ENCODE assay signal across 8 mouse cellular contexts in genomic region chr4:44072146-44072872, GRCm38 (mm10). TPM values are rescaled to one million over a fixed set of nuclear protein-coding genes. Genes with fewer than 3 reads are reported as not detected.
DNase-seq lines count a peak whose midpoint lies in the region; ATAC-seq and TF ChIP-seq lines count a peak whose summit lies in the region.

No protein-coding gene starts in this region.

- 0 out of 2 replicates have a peak, but pooled peaks cover 2% of the 10 kb centered on the region for H3K79me2 ChIP-seq in heart, adult 2 months (replicated peaks; ENCODE audit: control insufficient read depth, insufficient read depth, low read length)

- H3K4me3 ChIP-seq in embryonic facial prominence, embryonic 13.5 days = peak overlapping the region; percentile 90
- peak overlapping the region; percentile 87 for H3K4me3 ChIP-seq in heart, adult 2 months
- peak overlapping the region; percentile 69 for H3K4me3 ChIP-seq in kidney, adult 2 months (ENCODE audit: insufficient read depth, low read depth, low read length)
- peak overlapping the region; percentile 90 for H3K4me3 ChIP-seq in limb, embryonic 12.5 days (replicated peaks)
- H3K4me3 ChIP-seq in midbrain, embryonic 14.5 days (replicated peaks; ENCODE audit: low read depth, low read length) = peak overlapping the region; percentile 88

- intact Hi-C loops in heart, adult 2 months (cut with DNase I) = loop anchor here (2.0 to 10.0 kb wide), 2 partner anchors 94 to 162 kb away; partner anchors contain the start of gene Rnf38

- no peaks in the 10 kb centered on the region for H3K36me3 ChIP-seq in embryonic facial prominence, embryonic 13.5 days
- H3K36me3 ChIP-seq in heart, adult 2 months (ENCODE audit: control insufficient read depth, insufficient read depth, low read length) = no peaks in the 10 kb centered on the region; the same call in 1 of the 2 replicates
- H3K36me3 ChIP-seq in kidney, adult 2 months (ENCODE audit: control insufficient read depth, insufficient read depth, low read length) = no peaks in the 10 kb centered on the region
- H3K36me3 ChIP-seq in limb, embryonic 12.5 days = no peaks in the 10 kb centered on the region
- no peaks in the 10 kb centered on the region for H3K36me3 ChIP-seq in midbrain, embryonic 14.5 days (ENCODE audit: control insufficient read depth, insufficient read depth, low read length)

- WGBS in embryonic facial prominence, embryonic 13.5 days = under 1% methylated on average over 69 of the region's 70 CpGs
- under 1% methylated on average over 69 of the region's 70 CpGs for WGBS in heart, adult 2 months
- under 1% methylated on average over 70 of the region's 70 CpGs for WGBS in kidney, adult 2 months
- under 1% methylated on average over 70 of the region's 70 CpGs for WGBS in limb, embryonic 12.5 days
- WGBS in midbrain, embryonic 14.5 days = under 1% methylated on average over 70 of the region's 70 CpGs

- DNase-seq in 3T3-L1 (ENCODE audit: low read depth, low spot score) = peak; percentile 82
- peak; percentile 80 to 83 for DNase-seq in adrenal gland, postnatal 4 days (ENCODE audit: low spot score in 2 of 2)
- peak; percentile 93 to 96 for DNase-seq in heart, adult 2 months
- peak; percentile 96 for DNase-seq in kidney, adult 2 months
- DNase-seq in midbrain, embryonic 14.5 days = peak; percentile 96
- DNase-seq in spleen, adult 12 weeks (ENCODE audit: low spot score) = peak; percentile 78

- no peaks in the 10 kb centered on the region for H3K27me3 ChIP-seq in embryonic facial prominence, embryonic 13.5 days
- H3K27me3 ChIP-seq in heart, adult 2 months (ENCODE audit: control insufficient read depth, insufficient read depth, low read length) = no peaks in the 10 kb centered on the region
- H3K27me3 ChIP-seq in kidney, adult 2 months (replicated peaks; ENCODE audit: control insufficient read depth, insufficient read depth, low read length) = no peaks in the 10 kb centered on the region
- H3K27me3 ChIP-seq in limb, embryonic 12.5 days = no peaks in the 10 kb centered on the region
- peaks cover 8% of the 10 kb centered on the region; the same call in 1 of the 2 replicates for H3K27me3 ChIP-seq in midbrain, embryonic 14.5 days (ENCODE audit: control insufficient read depth, insufficient read depth, low read length)

- peak overlapping the region; percentile 84 for H3K4me2 ChIP-seq in embryonic facial prominence, embryonic 13.5 days
- H3K4me2 ChIP-seq in limb, embryonic 12.5 days = peak overlapping the region; percentile 79
- H3K4me2 ChIP-seq in midbrain, embryonic 14.5 days (ENCODE audit: low read length) = peak overlapping the region; percentile 66

- peak; percentile 88 for TF ChIP-seq POLR2A in heart, adult 2 months (IDR thresholded peaks at IDR 0.05; ENCODE audit: insufficient read depth, low read depth, low read length)
- peak; percentile 27 for TF ChIP-seq POLR2A in kidney, adult 2 months (IDR thresholded peaks at IDR 0.05; ENCODE audit: low read depth, low read length)

- peak overlapping the region; percentile 68 for H3K27ac ChIP-seq in embryonic facial prominence, embryonic 13.5 days
- peak overlapping the region; percentile 92 for H3K27ac ChIP-seq in heart, adult 2 months
- H3K27ac ChIP-seq in kidney, adult 2 months (ENCODE audit: insufficient read depth, low read depth, low read length) = peak overlapping the region; percentile 75
- peak overlapping the region; percentile 64; the same call in 1 of the 2 replicates for H3K27ac ChIP-seq in limb, embryonic 12.5 days
- peak overlapping the region; percentile 79 for H3K27ac ChIP-seq in midbrain, embryonic 14.5 days (replicated peaks; ENCODE audit: low read depth, low read length)

- peaks cover 17% of the 10 kb centered on the region for H3K4me1 ChIP-seq in embryonic facial prominence, embryonic 13.5 days
- no peaks in the 10 kb centered on the region; the same call in 1 of the 2 replicates for H3K4me1 ChIP-seq in heart, adult 2 months (ENCODE audit: control insufficient read depth, insufficient read depth, low read length)
- H3K4me1 ChIP-seq in kidney, adult 2 months (ENCODE audit: control insufficient read depth, insufficient read depth, low read length) = peaks cover 10% of the 10 kb centered on the region; the same call in 1 of the 2 replicates
- H3K4me1 ChIP-seq in limb, embryonic 12.5 days (replicated peaks) = peaks cover 14% of the 10 kb centered on the region
- peaks cover 13% of the 10 kb centered on the region for H3K4me1 ChIP-seq in midbrain, embryonic 14.5 days (ENCODE audit: control insufficient read depth, insufficient read depth, low read length)

- ATAC-seq in embryonic facial prominence, embryonic 13.5 days (ENCODE audit: insufficient number of reproducible peaks, insufficient read depth, low FRiP score, low TSS enrichment, low read depth) = peak; percentile 90
- peak; percentile 93 for ATAC-seq in limb, embryonic 12.5 days (ENCODE audit: insufficient number of reproducible peaks, insufficient read depth, low FRiP score, low TSS enrichment, low read depth)
- ATAC-seq in midbrain, embryonic 14.5 days (ENCODE audit: low FRiP score, low TSS enrichment) = peak; percentile 94

- H3K9me3 ChIP-seq in embryonic facial prominence, embryonic 13.5 days = no peaks in the 10 kb centered on the region
- H3K9me3 ChIP-seq in limb, embryonic 12.5 days = no peaks in the 10 kb centered on the region
- H3K9me3 ChIP-seq in midbrain, embryonic 14.5 days (ENCODE audit: control insufficient read depth, low read length) = no peaks in the 10 kb centered on the region

- H3K9ac ChIP-seq in embryonic facial prominence, embryonic 13.5 days = peak overlapping the region; percentile 89
- peak overlapping the region; percentile 86 for H3K9ac ChIP-seq in heart, adult 2 months (ENCODE audit: low read depth, low read length)
- H3K9ac ChIP-seq in limb, embryonic 12.5 days (replicated peaks) = peak overlapping the region; percentile 81
- peak overlapping the region; percentile 82 for H3K9ac ChIP-seq in midbrain, embryonic 14.5 days (replicated peaks; ENCODE audit: low read length)

- no peak for TF ChIP-seq CTCF in heart, adult 2 months (IDR thresholded peaks at IDR 0.05)
- no peak for TF ChIP-seq CTCF in kidney, adult 2 months (conservative IDR thresholded peaks at IDR 0.05; ENCODE audit: insufficient read depth, insufficient read length, low read depth, low read length)

- no peak for TF ChIP-seq EP300 in heart, adult 2 months (IDR thresholded peaks at IDR 0.05; ENCODE audit: insufficient read depth, low read depth, low read length)

RNA-seq across cellular contexts. Expression of gene Gne, which starts 11.7 kb away (rescaled TPM):
- 10 to 100 TPM; 34.8 to 48.5 TPM for total RNA-seq in adrenal gland, postnatal 4 days (2021)
- polyA plus RNA-seq in embryonic facial prominence, embryonic 13.5 days (2015; fragmentation: Nextera tagmentation; extraction: Ambion mirVana) = 20.2 and 23.6 TPM in 2 replicates
- 10 to 100 TPM; 24.5 to 27.7 TPM for total RNA-seq in heart, adult 2 months (2021)
- polyA plus RNA-seq in heart, adult 2 months (2012; rRNA removed) = 12.9 and 17.8 TPM in 2 replicates
- polyA plus RNA-seq in kidney, adult 2 months (2012; rRNA removed) = 26.2 and 26.4 TPM in 2 replicates
- polyA plus RNA-seq in limb, embryonic 12.5 days (2016; fragmentation: Nextera tagmentation; extraction: Ambion mirVana) = 20.5 and 20.7 TPM in 2 replicates
- 21.9 and 29.5 TPM in 2 replicates for polyA plus RNA-seq in midbrain, embryonic 14.5 days (2014; fragmentation: Nextera tagmentation; extraction: Ambion mirVana)

Comparison
In these comparisons a context has a peak if more than half of its experiments do, and no peak if none do; other contexts are left out.
1. Peak in every context shown above with its lines: DNase-seq, ATAC-seq, H3K4me3 ChIP-seq and H3K27ac ChIP-seq.